12 mouse cellular contexts compared by ENCODE assay signal in genomic region chr2:152620367-152621134, GRCm38 (mm10). TPM values are rescaled to one million over a fixed set of nuclear protein-coding genes. Genes with fewer than 3 reads are reported as not detected.
DNase-seq lines count a peak whose midpoint lies in the region; ATAC-seq and TF ChIP-seq lines count a peak whose summit lies in the region.
"Had no signal": no experiment of that assay in that cellular context is flagged by ENCODE, and none has a peak within 500 bp of the region (broad histone marks: within the 10 kb centered on the region; RNA-seq: fewer than 3 reads in every experiment).

No protein-coding gene starts in this region.

- no peak overlapping the region for H3K9ac ChIP-seq in kidney, postnatal 0 days (ENCODE audit: low read depth, low read length)
- H3K9ac ChIP-seq in stomach, embryonic 16.5 days (ENCODE audit: low read length) = no peak overlapping the region
- H3K9ac ChIP-seq in stomach, postnatal 0 days (ENCODE audit: low read length) = no peak overlapping the region
- H3K9ac ChIP-seq: lung, embryonic 14.5 days had no signal

- H3K9me3 ChIP-seq in kidney, postnatal 0 days (replicated peaks; ENCODE audit: low read length) = no peaks in the 10 kb centered on the region
- H3K9me3 ChIP-seq in stomach, embryonic 16.5 days (replicated peaks; ENCODE audit: control insufficient read depth, low read length) = no peaks in the 10 kb centered on the region
- H3K9me3 ChIP-seq in stomach, postnatal 0 days (ENCODE audit: control insufficient read depth, low read length) = no peaks in the 10 kb centered on the region

- H3K36me3 ChIP-seq in kidney, postnatal 0 days (ENCODE audit: insufficient read depth, low read length) = no peaks in the 10 kb centered on the region
- H3K36me3 ChIP-seq in stomach, embryonic 16.5 days (ENCODE audit: control insufficient read depth, insufficient read depth, low read length) = no peaks in the 10 kb centered on the region
- no peaks in the 10 kb centered on the region for H3K36me3 ChIP-seq in stomach, postnatal 0 days (ENCODE audit: control insufficient read depth, insufficient read depth, low read length)

- no peak for ATAC-seq in kidney, postnatal 0 days (replicated peaks; ENCODE audit: low FRiP score, low read depth)
- ATAC-seq in stomach, embryonic 16.5 days (ENCODE audit: insufficient read depth, low FRiP score) = 0 out of 2 replicates have a peak, but pooled peaks have one; percentile 37
- no peak for ATAC-seq in stomach, postnatal 0 days (ENCODE audit: low FRiP score, low TSS enrichment)

- H3K27ac ChIP-seq in kidney, postnatal 0 days = peak overlapping the region; percentile 52
- no peak overlapping the region for H3K27ac ChIP-seq in stomach, embryonic 16.5 days (ENCODE audit: low read length)
- H3K27ac ChIP-seq in stomach, postnatal 0 days (replicated peaks) = no peak overlapping the region

- H3K4me2 ChIP-seq in kidney, postnatal 0 days (ENCODE audit: low read length) = no peak overlapping the region
- H3K4me2 ChIP-seq in stomach, embryonic 16.5 days (ENCODE audit: low read depth, low read length) = no peak overlapping the region
- H3K4me2 ChIP-seq in stomach, postnatal 0 days (replicated peaks; ENCODE audit: low read depth) = no peak overlapping the region
- H3K4me2 ChIP-seq: lung, embryonic 14.5 days had no signal

- DNase-seq in kidney, postnatal 0 days (ENCODE audit: low spot score) = peak; percentile 34
- DNase-seq in kidney, postnatal 10 days = no peak
- DNase-seq in stomach, postnatal 0 days (ENCODE audit: low spot score) = no peak
- DNase-seq in lung, postnatal 10 days = peak; percentile 64
- no peak for DNase-seq in natural killer cell, adult 2 months (ENCODE audit: low spot score in 2 of 2)
- no peak for DNase-seq in cerebellum, adult 11 months
- DNase-seq: cerebellum, postnatal 36 days; lung, embryonic 14.5 days; thymus, postnatal 14 days had no signal

- 0 out of 2 replicates have a peak, but pooled peaks cover 3% of the 10 kb centered on the region for H3K4me1 ChIP-seq in kidney, postnatal 0 days (replicated peaks; ENCODE audit: insufficient read depth, low read length)
- no peaks in the 10 kb centered on the region for H3K4me1 ChIP-seq in stomach, embryonic 16.5 days (ENCODE audit: control insufficient read depth, insufficient read depth, low read length)
- H3K4me1 ChIP-seq in stomach, postnatal 0 days (replicated peaks; ENCODE audit: control insufficient read depth, insufficient read depth) = no peaks in the 10 kb centered on the region

- TF ChIP-seq CTCF in kidney, postnatal 0 days (IDR thresholded peaks at IDR 0.05; ENCODE audit: low read depth) = no peak
- no peak for TF ChIP-seq CTCF in stomach, postnatal 0 days (IDR thresholded peaks at IDR 0.05; ENCODE audit: low read depth)

- H3K27me3 ChIP-seq in kidney, postnatal 0 days (ENCODE audit: insufficient read depth, low read length) = no peaks in the 10 kb centered on the region
- H3K27me3 ChIP-seq in stomach, embryonic 16.5 days (ENCODE audit: control insufficient read depth, insufficient read depth, low read length) = peaks cover 3% of the 10 kb centered on the region; the same call in 1 of the 2 replicates
- no peaks in the 10 kb centered on the region for H3K27me3 ChIP-seq in stomach, postnatal 0 days (ENCODE audit: control insufficient read depth, insufficient read depth, low read length)

- H3K4me3 ChIP-seq in kidney, postnatal 0 days (replicated peaks; ENCODE audit: low read depth, low read length) = no peak overlapping the region
- no peak overlapping the region for H3K4me3 ChIP-seq in stomach, embryonic 16.5 days (replicated peaks; ENCODE audit: low read length)
- H3K4me3 ChIP-seq in stomach, postnatal 0 days (ENCODE audit: low read depth, low read length) = no peak overlapping the region

- WGBS in kidney, postnatal 0 days = 58% methylated on average over 9 of the region's 9 CpGs
- WGBS in stomach, embryonic 16.5 days = 69% methylated on average over 9 of the region's 9 CpGs
- whole genome bisulfite sequencing in stomach, postnatal 0 days = 58% methylated on average over 9 of the region's 9 CpGs

- TF ChIP-seq EP300 in stomach, postnatal 0 days (optimal IDR thresholded peaks at IDR 0.05) = no peak

RNA-seq across cellular contexts. Expression of gene Defb25, which starts 2.3 kb away (rescaled TPM):
- 26.4 and 39.6 TPM in 2 replicates for polyA plus RNA-seq in kidney, postnatal 0 days (2015; fragmentation: Nextera tagmentation; extraction: Ambion mirVana)
- polyA plus RNA-seq in stomach, embryonic 16.5 days (2015; fragmentation: Nextera tagmentation; extraction: Ambion mirVana) = 0.62 and 1.4 TPM in 2 replicates
- polyA plus RNA-seq in stomach, postnatal 0 days (2015; fragmentation: Nextera tagmentation; extraction: Ambion mirVana) = 0.73 and 1.7 TPM in 2 replicates
- polyA plus RNA-seq: frontal cortex, adult 2 months had no signal

RNA-seq across cellular contexts. Expression of gene Rem1, which starts 6.2 kb away (rescaled TPM):
- 48.3 and 55.1 TPM in 2 replicates for polyA plus RNA-seq in kidney, postnatal 0 days (2015; fragmentation: Nextera tagmentation; extraction: Ambion mirVana)
- polyA plus RNA-seq in stomach, embryonic 16.5 days (2015; fragmentation: Nextera tagmentation; extraction: Ambion mirVana) = 20.0 and 20.6 TPM in 2 replicates
- polyA plus RNA-seq in stomach, postnatal 0 days (2015; fragmentation: Nextera tagmentation; extraction: Ambion mirVana) = 17.2 and 19.7 TPM in 2 replicates

RNA-seq across cellular contexts. Expression of gene Defb36, which starts 16.4 kb away (rescaled TPM):
- polyA plus RNA-seq in kidney, postnatal 0 days (2015; fragmentation: Nextera tagmentation; extraction: Ambion mirVana) = 2.1 and 3.6 TPM in 2 replicates
- polyA plus RNA-seq in stomach, embryonic 16.5 days (2015; fragmentation: Nextera tagmentation; extraction: Ambion mirVana) = not detected in 2 replicates
- 0.23 TPM in 1 of 2 replicates, not detected in the other for polyA plus RNA-seq in stomach, postnatal 0 days (2015; fragmentation: Nextera tagmentation; extraction: Ambion mirVana)
- polyA plus RNA-seq: frontal cortex, adult 2 months; intestine, embryonic 14.5 days; lung, embryonic 14.5 days had no signal

RNA-seq across cellular contexts. Expression of gene Defb45, which starts 21.4 kb away (rescaled TPM):
- not detected in 2 replicates for polyA plus RNA-seq in kidney, postnatal 0 days (2015; fragmentation: Nextera tagmentation; extraction: Ambion mirVana)
- polyA plus RNA-seq in stomach, embryonic 16.5 days (2015; fragmentation: Nextera tagmentation; extraction: Ambion mirVana) = not detected in 2 replicates
- polyA plus RNA-seq in stomach, postnatal 0 days (2015; fragmentation: Nextera tagmentation; extraction: Ambion mirVana) = not detected in 2 replicates
- polyA plus RNA-seq: frontal cortex, adult 2 months; intestine, embryonic 14.5 days; lung, embryonic 14.5 days had no signal

RNA-seq across cellular contexts. Expression of gene Defb19, which starts 40.4 kb away (rescaled TPM):
- 120 and 136 TPM in 2 replicates for polyA plus RNA-seq in kidney, postnatal 0 days (2015; fragmentation: Nextera tagmentation; extraction: Ambion mirVana)
- not detected in 2 replicates for polyA plus RNA-seq in stomach, embryonic 16.5 days (2015; fragmentation: Nextera tagmentation; extraction: Ambion mirVana)
- polyA plus RNA-seq in stomach, postnatal 0 days (2015; fragmentation: Nextera tagmentation; extraction: Ambion mirVana) = not detected in 2 replicates
- polyA plus RNA-seq: frontal cortex, adult 2 months; intestine, embryonic 14.5 days; lung, embryonic 14.5 days had no signal

Comparison
In these comparisons a context has a peak if more than half of its experiments do, and no peak if none do; other contexts are left out.
1. DNase-seq: peak in kidney, postnatal 0 days (single experiment) and lung, postnatal 10 days (single experiment); none in kidney, postnatal 10 days (single experiment), stomach, postnatal 0 days (single experiment), natural killer cell, adult 2 months (0 of 2) and cerebellum, adult 11 months (single experiment).
2. RNA of gene Defb25, which starts 2.3 kb away (polyA plus RNA-seq): 26.4 to 39.6 TPM in kidney, postnatal 0 days; 0.73 to 1.7 TPM in stomach, postnatal 0 days and 0.62 to 1.4 TPM in stomach, embryonic 16.5 days; every median in the first group is over 10 times any median in the second.